Mouse (Mus musculus): ENCODE measurements at regions not wholly inside any gene's neighbourhood (a gene's known extent, or its start where the extent isn't known, plus 50 kb on each side); places are given as distances from the start of the nearest gene placed in this dataset.

GRCm38 (mm10) chr3:9110741-9111140 lies 499.1 kb downstream of the Zfp704 start:
- TF ChIP-seq POLR2A (IDR thresholded peaks at IDR 0.05; ENCODE audit: borderline replicate concordance, control insufficient read depth, low read depth, low read length), result no peak
- TF ChIP-seq CTCF (IDR thresholded peaks at IDR 0.05; ENCODE audit: control insufficient read depth, insufficient read depth, low read length), result no peak
